Mouse (Mus musculus): ENCODE results near the gene Ropn1. TPM values are rescaled to one million over a fixed set of nuclear protein-coding genes. Genes with fewer than 3 reads are reported as not detected.

Gene Ropn1
- polyA plus RNA-seq (2015; fragmentation: Nextera tagmentation; extraction: Ambion mirVana) = not detected in 2 replicates

GRCm38 (mm10) chr16:34649621-34650020 is at the start of gene Ropn1:
Ropn1 (plus strand) TSS chr16:34649921.
- Histone ChIP-seq H3K4me2 (ENCODE audit: low read depth, low read length) (no peak within 1 kb of the TSS), H3K36me3 (replicated peaks; ENCODE audit: insufficient read depth, low read length) (no peaks in the 10 kb centered on the region), H3K9ac (replicated peaks) (no peak within 1 kb of the TSS), H3K4me1 (ENCODE audit: insufficient read depth) (no peaks in the 10 kb centered on the region), H3K27me3 (ENCODE audit: insufficient read depth, low read length) (no peaks in the 10 kb centered on the region), H3K27ac (ENCODE audit: low read depth) (no peak within 1 kb of the TSS), H3K4me3 (ENCODE audit: low read depth, low read length) (no peak within 1 kb of the TSS), H3K9me3 (ENCODE audit: low read length) (no peaks in the 10 kb centered on the region)
- 44% methylated on average over 7 of the region's 7 CpGs for WGBS (ENCODE audit: insufficient replicate concordance)
- TF ChIP-seq CTCF (IDR thresholded peaks at IDR 0.05; ENCODE audit: low read depth) = no peak
- DNase-seq (no peak), ATAC-seq (no peak)

GRCm38 (mm10) chr16:34601954-34602353 is 47.8 kb upstream of the Ropn1 start:
- no peaks in the 10 kb centered on the region for H3K9me3 ChIP-seq (ENCODE audit: low read length)
- WGBS (ENCODE audit: insufficient replicate concordance) = 80% methylated on average over 4 of the region's 4 CpGs
- H3K4me1 ChIP-seq (ENCODE audit: insufficient read depth) = no peaks in the 10 kb centered on the region
- no peak overlapping the region for H3K4me3 ChIP-seq (ENCODE audit: low read depth, low read length)
- ATAC-seq (no peak), DNase-seq (no peak)
- H3K36me3 ChIP-seq (replicated peaks; ENCODE audit: insufficient read depth, low read length) = no peaks in the 10 kb centered on the region
- no peak overlapping the region for H3K27ac ChIP-seq (ENCODE audit: low read depth)
- H3K9ac ChIP-seq (replicated peaks) = no peak overlapping the region
- no peaks in the 10 kb centered on the region for H3K27me3 ChIP-seq (ENCODE audit: insufficient read depth, low read length)
- TF ChIP-seq CTCF (IDR thresholded peaks at IDR 0.05; ENCODE audit: low read depth) (no peak), EP300 (IDR thresholded peaks at IDR 0.05; ENCODE audit: low read depth) (no peak)
- H3K4me2 ChIP-seq (ENCODE audit: low read depth, low read length) = no peak overlapping the region

GRCm38 (mm10) chr16:34603076-34603475 is 46.6 kb upstream of the Ropn1 start:
- WGBS (ENCODE audit: insufficient replicate concordance) = 70% methylated on average over 4 of the region's 4 CpGs
- DNase-seq = no peak

GRCm38 (mm10) chr16:34603854-34604253 is 45.9 kb upstream of the Ropn1 start:
- Histone ChIP-seq H3K9me3 (ENCODE audit: low read length) (no peaks in the 10 kb centered on the region), H3K4me1 (ENCODE audit: insufficient read depth) (no peaks in the 10 kb centered on the region), H3K36me3 (replicated peaks; ENCODE audit: insufficient read depth, low read length) (no peaks in the 10 kb centered on the region), H3K9ac (replicated peaks) (no peak overlapping the region), H3K27ac (ENCODE audit: low read depth) (no peak overlapping the region), H3K27me3 (ENCODE audit: insufficient read depth, low read length) (no peaks in the 10 kb centered on the region), H3K4me3 (ENCODE audit: low read depth, low read length) (no peak overlapping the region), H3K4me2 (ENCODE audit: low read depth, low read length) (no peak overlapping the region)
- WGBS (ENCODE audit: insufficient replicate concordance) = 66% methylated on average over 6 of the region's 6 CpGs
- ATAC-seq (no peak), DNase-seq (no peak)
- TF ChIP-seq CTCF (IDR thresholded peaks at IDR 0.05; ENCODE audit: low read depth) (no peak), EP300 (IDR thresholded peaks at IDR 0.05; ENCODE audit: low read depth) (no peak)

More at GRCm38 (mm10) chr16:34603076-34603475, 46.6 kb upstream of the Ropn1 start:
- no peaks in the 10 kb centered on the region for H3K36me3 ChIP-seq (replicated peaks; ENCODE audit: insufficient read depth, low read length)
- H3K9ac ChIP-seq (replicated peaks) = no peak overlapping the region
- no peak for TF ChIP-seq EP300 (IDR thresholded peaks at IDR 0.05; ENCODE audit: low read depth)
- TF ChIP-seq CTCF (IDR thresholded peaks at IDR 0.05; ENCODE audit: low read depth) = no peak
- H3K4me3 ChIP-seq (ENCODE audit: low read depth, low read length) = no peak overlapping the region
- no peaks in the 10 kb centered on the region for H3K27me3 ChIP-seq (ENCODE audit: insufficient read depth, low read length)
- ATAC-seq = no peak
- H3K4me1 ChIP-seq (ENCODE audit: insufficient read depth) = no peaks in the 10 kb centered on the region
- H3K27ac ChIP-seq (ENCODE audit: low read depth) = no peak overlapping the region
- no peak overlapping the region for H3K4me2 ChIP-seq (ENCODE audit: low read depth, low read length)
- H3K9me3 ChIP-seq (ENCODE audit: low read length) = no peaks in the 10 kb centered on the region

- ATAC-seq (no peak), DNase-seq (peak; percentile 17)
- Histone ChIP-seq H3K4me1 (ENCODE audit: insufficient read depth) (no peaks in the 10 kb centered on the region), H3K4me3 (ENCODE audit: low read depth, low read length) (no peak overlapping the region), H3K36me3 (replicated peaks; ENCODE audit: insufficient read depth, low read length) (no peaks in the 10 kb centered on the region), H3K27me3 (ENCODE audit: insufficient read depth, low read length) (no peaks in the 10 kb centered on the region), H3K9me3 (ENCODE audit: low read length) (no peaks in the 10 kb centered on the region), H3K4me2 (ENCODE audit: low read depth, low read length) (no peak overlapping the region), H3K27ac (ENCODE audit: low read depth) (no peak overlapping the region), H3K9ac (replicated peaks) (no peak overlapping the region)
- WGBS (ENCODE audit: insufficient replicate concordance) = 29% methylated on average over 3 of the region's 3 CpGs
- no peak for TF ChIP-seq EP300 (IDR thresholded peaks at IDR 0.05; ENCODE audit: low read depth)
- peak; percentile 65 for TF ChIP-seq CTCF (IDR thresholded peaks at IDR 0.05; ENCODE audit: low read depth)
Measured at GRCm38 (mm10) chr16:34605679-34606078, 44.0 kb upstream of the Ropn1 start.

- Histone ChIP-seq H3K4me1 (ENCODE audit: insufficient read depth) (no peaks in the 10 kb centered on the region), H3K36me3 (replicated peaks; ENCODE audit: insufficient read depth, low read length) (no peaks in the 10 kb centered on the region), H3K4me2 (ENCODE audit: low read depth, low read length) (no peak overlapping the region), H3K9ac (replicated peaks) (no peak overlapping the region), H3K27ac (ENCODE audit: low read depth) (no peak overlapping the region), H3K4me3 (ENCODE audit: low read depth, low read length) (no peak overlapping the region), H3K9me3 (ENCODE audit: low read length) (no peaks in the 10 kb centered on the region), H3K27me3 (ENCODE audit: insufficient read depth, low read length) (no peaks in the 10 kb centered on the region)
- DNase-seq (no peak), ATAC-seq (no peak)
- TF ChIP-seq CTCF (IDR thresholded peaks at IDR 0.05; ENCODE audit: low read depth) = no peak
- no peak for TF ChIP-seq EP300 (IDR thresholded peaks at IDR 0.05; ENCODE audit: low read depth)
- 39% methylated on average over 1 of the region's 1 CpGs for WGBS (ENCODE audit: insufficient replicate concordance)
Measured at GRCm38 (mm10) chr16:34610137-34610536, 39.6 kb upstream of the Ropn1 start.

GRCm38 (mm10) chr16:34614021-34614420 is 35.7 kb upstream of the Ropn1 start:
- Histone ChIP-seq H3K27ac (ENCODE audit: low read depth) (no peak overlapping the region), H3K9me3 (ENCODE audit: low read length) (no peaks in the 10 kb centered on the region), H3K9ac (replicated peaks) (no peak overlapping the region), H3K36me3 (replicated peaks; ENCODE audit: insufficient read depth, low read length) (no peaks in the 10 kb centered on the region), H3K4me1 (ENCODE audit: insufficient read depth) (no peaks in the 10 kb centered on the region), H3K4me2 (ENCODE audit: low read depth, low read length) (no peak overlapping the region), H3K27me3 (ENCODE audit: insufficient read depth, low read length) (no peaks in the 10 kb centered on the region), H3K4me3 (ENCODE audit: low read depth, low read length) (no peak overlapping the region)
- WGBS (ENCODE audit: insufficient replicate concordance) = 68% methylated on average over 2 of the region's 2 CpGs
- TF ChIP-seq EP300 (IDR thresholded peaks at IDR 0.05; ENCODE audit: low read depth) = no peak
- no peak for TF ChIP-seq CTCF (IDR thresholded peaks at IDR 0.05; ENCODE audit: low read depth)
- DNase-seq = no peak
- ATAC-seq = no peak

Data from liver, postnatal 0 days (tissue).